Mouse (Mus musculus) spleen, postnatal 36 days (tissue): ENCODE results near the gene Tecr.
"Not testable (repeated sequence)": the region's sequence is repeated elsewhere in the genome, so short reads cannot be mapped to it uniquely, and the experiment has no call there.

Experiments used
- DNase-seq, 2 experiments: peaks; one replicate each; pipeline ENCODE4 v3.0.0; 2022; ENCODE audit warnings: low spot score in 2 of 2, mixed read lengths in 1 of 2

Tecr gene

DNA sequence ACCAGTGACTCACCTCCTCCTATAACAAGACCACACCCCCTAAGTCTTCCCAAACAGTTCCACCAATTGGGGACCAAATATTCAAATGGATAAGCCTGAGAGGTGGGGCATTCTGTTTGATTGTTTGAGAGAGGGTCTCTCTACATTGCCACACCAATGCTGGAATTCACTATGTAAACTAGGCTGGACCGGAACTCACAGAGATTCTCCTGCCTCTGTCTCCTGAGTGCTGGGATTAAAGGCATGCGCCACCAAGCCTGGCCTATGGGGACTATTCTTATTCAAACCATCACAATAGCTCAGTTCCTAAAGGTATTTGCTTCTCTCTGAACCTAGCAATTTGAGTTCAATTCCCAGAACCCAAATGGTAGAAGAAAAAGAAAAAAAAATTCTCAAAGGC, 10.8 kb upstream of the Tecr start:
- no peak for DNase-seq

DNA sequence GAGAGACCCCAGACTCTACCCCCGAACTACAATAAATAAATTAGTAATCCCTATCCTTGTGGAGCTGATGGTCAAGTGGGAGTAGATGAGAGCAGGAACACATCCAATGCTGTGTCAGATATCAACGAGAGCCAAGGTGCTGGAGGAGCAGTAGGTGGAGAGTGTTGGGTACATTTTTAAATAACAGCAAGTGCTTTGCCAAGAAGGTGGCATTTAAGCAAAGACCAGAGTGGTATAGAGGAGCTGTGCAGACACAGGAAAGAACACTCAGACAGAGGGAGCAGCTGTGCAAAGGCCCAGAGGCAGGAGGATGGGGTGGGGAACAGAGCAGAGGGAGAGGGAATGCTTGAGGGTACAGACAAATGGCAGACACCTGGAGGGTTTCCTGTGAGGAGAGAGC, 9.3 kb upstream of the Tecr start:
- no peak for DNase-seq

DNA sequence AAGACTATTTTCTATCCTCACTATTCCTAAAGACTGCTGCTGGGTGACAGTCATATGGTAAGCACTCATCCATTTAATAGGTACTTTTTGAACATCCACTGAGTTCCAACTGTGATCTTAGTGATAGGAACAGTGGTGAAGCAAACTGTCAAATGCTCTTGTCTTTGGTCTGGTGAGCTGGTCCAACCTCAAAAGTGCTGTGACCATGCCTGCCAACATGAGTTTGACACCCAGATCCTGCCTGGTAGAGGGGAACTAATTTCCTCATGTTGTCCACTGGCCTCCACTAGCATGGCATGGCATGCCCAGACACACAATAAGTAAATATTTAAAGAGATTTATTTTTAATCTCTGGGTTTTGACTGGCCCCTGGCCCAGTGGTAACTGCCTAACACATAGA, 8.9 kb upstream of the Tecr start:
- DNase-seq, result no peak

DNA sequence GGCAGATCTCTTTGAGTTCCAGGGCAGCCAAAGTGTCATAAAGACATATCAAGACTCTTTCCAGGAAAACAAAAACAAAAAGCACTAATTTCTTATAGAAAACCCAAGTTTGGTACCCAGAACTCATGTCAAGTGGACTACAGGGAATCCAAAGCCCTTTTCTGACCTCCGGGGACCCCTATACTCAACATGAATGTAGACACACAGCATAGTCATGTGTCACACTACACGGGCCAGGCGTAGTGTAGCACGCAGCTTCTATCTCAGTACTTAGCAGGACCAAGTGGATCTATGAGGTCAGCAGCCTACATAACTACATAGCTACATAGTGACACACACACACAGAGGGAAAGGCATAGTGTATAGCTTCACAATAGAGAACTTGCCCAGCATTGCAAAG, 5.9 kb upstream of the Tecr start:
- no peak for DNase-seq

DNA sequence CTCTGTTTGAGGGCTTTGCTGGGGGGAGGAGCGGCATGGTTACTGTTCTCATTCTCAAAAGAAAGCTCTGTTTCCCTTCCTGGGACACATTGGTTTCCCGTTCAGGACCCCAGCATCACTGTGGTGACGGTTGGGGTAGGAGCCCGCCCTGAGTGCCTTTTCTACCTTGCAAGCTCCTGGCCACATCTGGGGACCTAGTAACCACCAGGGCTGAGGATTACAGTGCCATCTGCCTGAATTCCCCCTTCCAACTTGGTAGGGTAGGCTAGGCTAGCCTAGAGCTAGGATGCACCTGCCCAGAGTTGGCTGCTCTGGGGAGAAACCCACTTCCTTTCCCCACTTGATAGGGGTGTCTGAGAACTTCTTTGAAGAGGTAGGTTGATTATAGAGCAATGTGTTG, 4.2 kb upstream of the Tecr start:
- DNase-seq, result no peak

DNA sequence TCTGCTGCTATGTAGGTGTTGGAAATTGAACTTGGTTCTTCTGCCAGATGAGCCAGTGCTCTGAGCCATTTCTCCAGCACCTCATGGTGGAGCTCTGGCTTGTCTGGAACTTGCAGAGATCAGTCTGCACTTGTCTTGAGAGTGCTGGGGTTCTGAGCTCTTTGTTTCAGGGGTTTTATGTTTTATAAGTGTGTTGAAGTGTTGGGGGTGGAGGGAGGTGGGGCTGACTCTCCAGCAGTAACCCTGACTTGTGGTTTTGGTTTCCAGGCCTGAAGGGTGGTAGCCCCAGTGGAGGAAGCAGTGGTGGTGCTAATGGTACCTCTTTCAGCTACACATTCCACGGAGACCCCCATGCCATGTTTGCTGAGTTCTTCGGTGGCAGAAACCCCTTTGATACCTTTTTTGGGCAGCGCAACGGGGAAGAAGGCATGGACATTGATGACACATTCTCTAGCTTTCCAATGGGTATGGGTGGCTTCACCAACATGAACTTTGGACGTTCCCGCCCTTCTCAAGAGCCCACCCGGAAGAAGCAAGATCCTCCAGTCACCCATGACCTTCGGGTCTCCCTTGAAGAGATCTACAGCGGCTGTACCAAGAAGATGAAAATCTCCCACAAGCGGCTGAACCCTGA, 1.9 kb upstream of the Tecr start:
- DNase-seq, result no peak

DNA sequence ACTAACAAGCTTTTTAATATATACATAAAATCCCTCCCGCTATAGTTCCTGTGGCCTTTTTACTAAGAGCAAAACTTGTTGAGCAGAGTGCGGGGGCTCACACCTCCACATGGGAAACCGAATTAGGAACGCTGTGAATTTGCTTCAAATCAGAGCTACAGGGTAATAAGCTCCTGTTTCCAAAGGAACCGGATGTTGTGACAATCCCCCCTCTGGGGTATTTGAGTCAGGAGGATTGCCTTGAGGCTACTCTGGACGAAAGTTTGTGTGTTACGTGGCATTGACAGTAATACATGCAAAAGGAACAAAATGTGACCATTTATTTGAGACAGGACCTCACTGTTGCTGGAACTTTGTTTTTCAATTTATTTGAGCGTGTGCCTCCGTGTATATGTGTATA, 1.3 kb upstream of the Tecr start:
- no peak for DNase-seq

DNA sequence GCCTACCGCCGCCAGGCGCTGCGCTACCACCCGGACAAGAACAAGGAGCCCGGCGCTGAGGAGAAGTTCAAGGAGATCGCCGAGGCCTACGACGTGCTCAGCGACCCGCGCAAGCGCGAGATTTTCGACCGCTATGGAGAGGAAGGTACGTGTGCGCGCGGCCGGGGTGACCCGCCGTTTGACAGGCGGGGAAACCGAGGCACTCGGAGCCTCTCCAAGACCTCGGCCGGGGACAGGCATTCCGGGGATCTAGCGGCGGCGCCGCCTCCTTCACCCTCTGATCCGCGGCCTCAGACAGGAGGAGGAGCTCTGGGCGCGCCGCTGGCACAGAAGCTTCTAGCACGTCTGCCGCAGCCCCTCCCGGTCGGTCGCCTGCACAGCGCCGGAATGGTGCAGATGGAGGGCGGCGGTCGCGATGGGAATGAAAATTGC, 643 bp upstream of the Tecr start:
- peak; percentile 78 to 81 for DNase-seq

DNA sequence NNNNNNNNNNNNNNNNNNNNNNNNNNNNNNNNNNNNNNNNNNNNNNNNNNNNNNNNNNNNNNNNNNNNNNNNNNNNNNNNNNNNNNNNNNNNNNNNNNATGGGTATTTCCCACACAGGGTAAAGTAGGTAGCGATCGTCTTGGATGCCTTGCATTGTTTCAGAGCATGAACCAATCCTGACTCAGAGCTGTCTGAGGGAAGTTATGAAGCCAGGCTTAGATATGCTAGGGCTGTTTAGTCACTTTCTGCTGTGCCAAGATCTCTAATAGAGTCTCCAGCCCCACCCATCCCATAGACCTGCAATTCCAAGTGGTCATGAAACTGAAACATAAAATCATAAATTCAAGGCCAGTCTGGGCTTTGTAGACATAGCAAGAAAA, 5.1 kb downstream of the Tecr start:
- DNase-seq, result no peak

DNA sequence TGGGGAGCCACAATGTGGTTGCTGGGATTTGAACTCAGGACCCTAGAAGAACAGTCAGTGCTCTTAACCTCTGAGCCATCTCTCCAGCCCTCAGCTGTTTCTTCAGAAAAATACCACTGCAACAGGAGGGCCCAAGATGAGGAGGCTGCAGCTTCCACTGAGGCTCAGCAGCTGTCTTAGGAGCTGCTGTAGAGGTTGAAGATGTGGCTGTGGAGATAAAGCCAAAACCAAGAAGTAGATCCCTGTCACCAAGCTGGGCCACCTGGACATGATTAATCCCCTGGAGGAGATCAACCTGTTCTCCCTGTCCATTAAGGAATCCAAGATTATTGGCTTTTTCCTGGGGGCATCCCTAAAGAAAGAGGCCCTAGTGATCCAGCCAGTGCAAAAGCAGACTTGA, 8.0 kb downstream of the Tecr start:
- DNase-seq, result no peak

DNA sequence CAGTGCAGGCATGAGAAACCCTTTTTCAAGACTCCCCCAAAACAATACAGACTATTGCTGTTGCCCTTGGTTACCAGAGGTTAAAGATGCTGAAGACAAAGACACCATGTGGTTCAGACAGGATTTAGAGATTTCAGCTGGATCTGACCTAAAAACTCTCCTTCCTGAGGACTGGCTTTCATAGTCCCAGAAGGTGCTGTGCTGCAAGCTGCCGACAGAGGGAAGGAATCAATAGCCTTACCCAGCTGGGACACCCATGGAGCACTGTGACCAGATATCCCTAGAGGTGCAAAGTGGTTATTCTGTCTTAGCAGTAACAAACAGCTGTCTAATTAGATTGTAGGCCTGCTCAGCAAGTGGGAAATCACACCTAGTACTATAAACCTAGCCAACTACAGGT, 9.6 kb downstream of the Tecr start:
- no peak for DNase-seq

DNA sequence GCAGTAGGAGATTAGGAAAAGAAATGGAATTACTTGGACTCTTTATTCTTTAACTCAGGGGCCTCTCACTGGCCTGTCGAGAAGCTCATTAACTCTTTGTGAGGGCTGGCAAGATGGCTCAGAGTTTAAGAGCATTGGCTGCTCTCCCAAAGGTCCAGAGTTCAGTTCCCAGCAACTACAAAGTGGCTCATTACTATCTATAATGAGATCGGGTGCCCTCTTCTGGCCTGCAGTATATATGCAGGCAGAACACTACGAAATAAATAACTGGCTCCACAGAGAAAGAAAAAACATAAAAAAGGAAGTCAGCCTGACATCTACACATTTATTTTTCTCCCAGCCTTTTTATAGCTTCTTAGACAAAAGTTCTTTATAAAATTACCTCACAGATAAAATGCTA, 11.4 kb downstream of the Tecr start:
- peak in 1 of 2 experiments; percentile 45 for DNase-seq

DNA sequence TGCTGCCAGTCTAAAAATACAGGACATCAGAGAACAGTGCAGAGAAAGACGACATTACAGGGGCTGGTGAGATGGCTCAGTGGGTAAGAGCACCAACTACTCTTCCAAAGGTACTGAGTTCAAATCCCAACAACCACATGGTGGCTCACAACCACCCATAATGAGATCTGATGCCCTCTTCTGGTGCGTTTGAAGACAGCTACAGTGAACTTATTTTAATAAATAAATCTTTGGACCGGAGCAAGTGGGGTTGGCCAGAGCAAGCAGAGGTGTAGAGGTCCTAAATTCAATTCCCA, 12.8 kb downstream of the Tecr start:
- DNase-seq, result not testable (repeated sequence)

DNA sequence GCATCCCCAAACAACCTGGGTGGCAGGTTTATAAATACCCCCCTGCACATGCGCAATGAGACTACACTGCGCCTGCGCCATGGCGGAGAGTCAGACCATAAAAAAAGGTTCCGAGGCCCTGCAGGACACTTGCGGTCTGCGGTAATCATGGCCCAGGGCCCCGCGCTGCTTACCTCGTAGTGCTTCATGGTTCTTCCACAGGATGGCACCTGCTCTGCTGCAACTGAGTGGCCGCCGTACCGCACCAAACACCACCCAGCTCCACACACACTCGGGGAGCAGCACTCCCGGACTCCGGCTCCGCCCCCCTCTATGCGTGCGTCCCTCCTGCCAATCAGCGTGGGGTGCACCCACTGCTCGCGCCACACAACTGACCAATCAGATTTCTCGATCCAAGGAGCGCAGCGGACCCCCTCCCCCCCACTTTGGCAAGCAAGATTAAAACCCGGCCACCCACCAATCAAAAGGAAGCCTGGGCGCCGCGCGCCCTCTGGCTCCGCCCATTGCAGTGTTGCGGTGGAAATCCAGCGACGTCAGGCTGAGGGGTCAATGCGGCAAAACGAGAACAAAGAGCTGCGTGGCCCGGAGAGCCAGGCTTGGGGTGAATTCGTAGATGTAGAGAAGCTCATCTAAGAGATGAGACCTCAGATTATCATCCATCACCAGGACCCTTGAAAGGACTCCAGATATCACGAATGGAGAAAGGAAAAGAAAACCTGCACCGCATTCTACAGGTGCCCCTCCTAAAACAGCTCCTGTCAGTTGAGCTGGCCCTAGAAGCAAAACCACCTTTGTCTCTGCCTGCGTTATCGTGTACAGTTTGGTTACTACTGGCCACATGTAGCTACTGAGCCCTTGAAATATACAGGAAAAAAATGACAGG, 13.4 kb downstream of the Tecr start:
- DNase-seq, result peak; percentile 97 to 98

DNA sequence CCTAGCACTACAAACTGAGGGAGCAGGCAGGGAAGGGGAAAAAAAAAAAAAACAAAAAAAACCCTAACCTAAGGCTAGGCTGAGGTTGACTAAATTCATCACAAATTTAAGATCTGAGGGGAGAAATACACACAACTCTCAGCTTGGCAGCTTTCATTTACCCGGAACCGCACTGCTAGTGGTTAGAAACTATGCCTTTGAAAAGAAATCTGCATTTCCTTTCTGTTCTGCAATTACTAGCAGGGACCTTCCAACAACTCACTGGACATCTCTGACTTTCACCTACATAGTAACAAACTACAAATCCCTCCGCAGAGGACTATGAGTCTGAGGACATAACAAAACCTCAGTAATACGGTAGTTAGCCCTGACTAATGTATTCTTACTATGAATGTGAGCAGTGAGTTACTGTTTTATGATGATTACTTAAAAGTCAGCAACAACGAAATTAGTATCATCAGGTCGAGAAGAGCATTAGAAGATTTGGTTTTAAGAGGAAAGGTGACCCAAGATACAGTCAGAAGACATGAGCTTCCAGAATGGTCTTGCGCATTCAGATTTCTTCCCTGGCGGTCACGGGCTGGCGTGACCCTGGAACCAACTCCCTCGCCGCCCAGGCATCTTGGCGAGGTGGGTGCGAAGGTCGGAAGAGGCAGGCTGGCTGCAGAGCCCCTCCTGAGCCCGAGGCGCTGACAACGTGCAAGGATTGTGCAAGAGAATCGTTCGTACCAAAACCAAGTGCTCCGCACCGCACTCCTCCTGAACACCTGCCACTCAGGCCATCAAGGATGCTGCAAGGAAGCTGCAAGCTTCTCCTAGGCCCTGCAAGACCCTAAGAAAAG, 14.2 kb downstream of the Tecr start:
- DNase-seq, result no peak

DNA sequence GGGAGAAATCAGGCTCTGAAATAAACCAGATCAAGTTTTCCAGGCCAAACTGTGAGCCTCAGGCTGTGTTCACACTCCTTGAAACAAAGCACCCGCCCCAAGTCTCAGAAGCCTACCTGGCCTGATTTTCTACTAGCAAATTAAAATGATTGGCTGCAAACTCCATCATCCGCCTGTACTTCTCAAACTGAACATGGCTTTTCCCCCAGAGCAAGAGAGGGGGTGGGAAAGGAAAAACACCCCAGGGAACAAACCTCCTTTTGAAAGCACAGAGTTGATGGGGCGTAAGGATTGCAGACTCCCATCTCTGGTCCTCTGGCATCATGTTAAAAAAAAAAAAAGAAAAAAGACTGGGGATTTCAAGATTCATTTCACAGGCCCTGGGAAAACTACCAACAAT, 15.1 kb downstream of the Tecr start:
- no peak for DNase-seq

DNA sequence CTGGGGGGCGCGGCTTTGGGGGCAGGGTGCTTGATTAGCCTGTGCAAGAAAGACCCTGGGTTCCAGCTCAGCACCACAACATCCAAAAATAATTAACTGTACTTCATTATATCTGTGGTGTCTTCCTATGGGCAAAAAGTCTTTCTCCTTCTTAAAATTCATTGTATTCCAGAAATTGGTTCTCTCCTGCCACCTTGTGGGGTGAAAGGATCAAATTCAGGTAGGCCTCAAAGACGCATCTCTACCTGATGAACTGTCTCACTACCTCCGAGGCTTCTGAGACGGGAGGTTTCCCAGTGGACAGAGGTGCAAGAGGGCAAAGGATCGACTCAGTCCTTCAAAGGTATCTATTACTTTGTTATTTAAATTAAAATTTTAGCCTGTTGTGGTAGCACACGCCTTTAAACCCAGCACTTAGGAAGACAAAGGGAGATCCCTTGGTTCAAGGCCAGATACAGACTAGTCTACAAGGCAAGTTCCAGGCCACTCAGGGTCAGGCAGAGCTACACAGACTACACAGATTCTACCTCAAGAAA, 17.2 kb downstream of the Tecr start:
- no peak for DNase-seq

DNA sequence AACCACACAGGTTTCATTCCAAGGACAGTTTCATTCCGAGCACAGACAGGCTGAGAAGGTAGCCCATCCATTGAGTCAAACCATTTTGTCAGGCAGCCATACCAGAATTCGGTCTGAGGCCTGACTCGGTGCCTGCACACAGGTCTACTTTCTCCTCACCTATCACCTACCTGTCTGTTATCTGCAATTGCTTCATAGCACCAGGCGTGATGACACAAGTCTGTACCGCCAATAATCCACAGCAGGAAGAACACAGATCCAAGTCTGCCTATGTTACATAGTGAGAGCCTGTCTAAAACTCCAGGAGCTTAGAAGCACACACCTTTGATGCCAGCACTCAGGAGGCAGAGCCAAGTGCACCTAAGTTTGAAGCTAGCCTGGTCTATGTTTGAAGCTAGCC, 18.9 kb downstream of the Tecr start:
- DNase-seq, result no peak

DNA sequence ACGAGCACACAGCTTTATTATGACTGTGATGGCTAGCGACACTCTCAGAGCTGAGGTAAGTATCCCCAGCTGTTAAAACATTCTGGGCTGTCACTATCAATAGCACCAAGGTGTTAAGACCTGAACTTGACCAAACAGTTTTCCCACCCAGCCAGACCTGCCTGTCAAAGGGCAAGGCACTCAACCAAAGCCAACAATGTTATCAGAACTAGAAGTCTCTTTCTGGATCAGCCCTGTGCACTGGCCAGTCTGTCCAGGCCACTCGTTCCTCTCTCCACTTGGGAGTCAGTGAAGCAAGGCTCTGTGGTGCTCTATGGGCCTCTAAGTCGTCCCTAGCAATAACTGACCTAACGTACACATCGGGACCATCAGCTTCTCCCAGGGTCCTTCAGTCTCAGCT, 20.1 kb downstream of the Tecr start:
- no peak for DNase-seq

DNA sequence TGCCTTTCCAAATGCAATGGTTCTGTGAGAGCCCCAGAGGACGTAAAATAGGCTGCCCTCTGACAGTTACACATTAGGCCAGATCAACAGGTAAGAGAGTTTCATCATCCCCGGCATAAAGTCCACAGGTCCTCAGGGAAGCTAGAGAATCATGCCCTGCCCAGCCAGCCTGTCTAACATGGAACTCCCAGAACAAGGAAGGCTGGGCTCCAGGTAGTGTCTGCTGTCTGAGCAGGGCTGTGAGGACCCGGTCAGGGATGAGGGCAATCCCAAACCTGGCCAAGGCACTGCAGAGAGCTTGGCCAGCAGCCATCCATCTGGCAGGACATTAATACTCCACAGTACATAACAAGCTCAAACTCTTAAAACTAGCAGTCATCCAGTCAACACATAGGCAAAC, 22.4 kb downstream of the Tecr start:
- DNase-seq, result no peak

DNA sequence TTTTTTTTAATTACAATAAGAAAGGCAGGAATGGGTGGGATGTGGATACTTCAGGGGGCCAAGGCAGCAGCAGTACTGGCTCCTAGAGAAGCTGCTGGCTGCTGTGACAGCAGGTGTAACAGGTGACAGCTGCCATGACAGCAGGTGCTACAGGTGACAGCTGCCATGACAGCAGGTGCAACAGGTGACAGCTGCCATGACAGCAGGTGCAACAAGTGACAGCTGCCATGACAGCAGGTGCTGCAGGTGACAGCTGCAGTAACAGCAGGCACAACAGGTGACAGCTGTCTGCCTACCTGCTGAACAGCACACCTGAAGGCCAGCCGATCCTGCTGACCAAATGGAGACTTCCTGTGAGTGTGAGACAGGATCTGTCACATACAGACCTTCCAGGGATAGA, 23.0 kb downstream of the Tecr start:
- no peak for DNase-seq

DNA sequence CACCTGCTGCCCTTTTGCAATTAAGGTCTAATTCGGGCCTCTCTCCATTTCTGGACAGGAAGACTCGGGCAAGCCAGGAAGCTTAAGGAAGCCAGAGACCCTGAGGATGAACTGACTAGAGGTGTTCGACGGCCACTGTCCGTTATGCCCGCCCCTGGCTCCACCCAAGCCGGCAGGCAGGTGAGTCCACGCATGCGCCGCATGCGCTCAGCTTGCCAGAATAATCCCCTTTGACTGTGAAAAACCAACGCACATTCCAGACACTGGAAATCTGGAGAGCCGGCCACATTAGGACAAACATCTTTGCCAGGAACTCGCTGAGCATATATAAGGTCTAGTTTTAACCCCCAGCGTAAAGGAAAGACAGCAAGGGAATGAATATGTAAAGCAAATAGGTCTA, 24.5 kb downstream of the Tecr start:
- DNase-seq, result no peak

DNA sequence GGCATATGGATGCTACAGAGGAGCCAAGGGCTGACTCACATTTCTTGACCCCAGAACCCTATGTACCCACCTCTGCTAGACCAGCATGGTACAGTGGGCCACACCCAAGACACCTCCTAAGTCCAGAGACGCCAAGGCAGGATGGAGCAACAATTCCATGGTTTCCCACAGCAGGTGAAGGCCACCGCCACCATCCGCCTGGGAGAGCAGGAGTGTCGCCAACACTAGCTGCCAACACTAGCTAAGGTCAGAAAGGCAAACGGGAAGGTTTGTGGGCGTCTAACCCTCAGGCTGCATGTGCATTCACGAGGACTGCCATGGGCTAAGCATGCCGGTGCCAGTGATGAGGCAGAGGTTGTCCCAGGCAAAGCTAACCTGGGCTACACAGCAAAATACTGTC, 25.5 kb downstream of the Tecr start:
- DNase-seq, result no peak
